Mouse (Mus musculus): ENCODE measurements around the gene Gm11037. TPM values are rescaled to one million over a fixed set of nuclear protein-coding genes. Genes with fewer than 3 reads are reported as not detected.

Gm11037 gene
- polyA plus RNA-seq, 1 experiment: not detected

GRCm38 (mm10) chr2:131138296-131138695 is 5.0 kb downstream of the Gm11037 start:
- H3K79me2 ChIP-seq (ENCODE audit: control insufficient read depth, insufficient read depth): no peaks in the 10 kb centered on the region
- no peak for TF ChIP-seq MYOG (IDR thresholded peaks at IDR 0.05; ENCODE audit: control insufficient read depth in 1 of 3, insufficient read depth in 1 of 3, insufficient read length in 2 of 3, low read depth in 2 of 3)
- TF ChIP-seq E2F4 (IDR thresholded peaks at IDR 0.05; ENCODE audit: insufficient read depth): no peak
- TF ChIP-seq MAX (IDR thresholded peaks at IDR 0.05; ENCODE audit: low read depth): no peak
- no peak for TF ChIP-seq POLR2A (IDR thresholded peaks at IDR 0.05; ENCODE audit: insufficient read length, low read depth)
- no peak for TF ChIP-seq REST (IDR thresholded peaks at IDR 0.05; ENCODE audit: insufficient read depth, insufficient read length)
- no peak for TF ChIP-seq TCF3 (IDR thresholded peaks at IDR 0.05; ENCODE audit: insufficient read length, low read depth)
- no peak for TF ChIP-seq SRF (IDR thresholded peaks at IDR 0.05; ENCODE audit: control insufficient read depth, insufficient read length, low read depth)
- TF ChIP-seq POLR2AphosphoS2 (IDR thresholded peaks at IDR 0.05; ENCODE audit: insufficient read length, low read depth): no peak
- no peaks in the 10 kb centered on the region for H3K36me3 ChIP-seq (ENCODE audit: control insufficient read depth, insufficient read depth)
- H3K4me3 ChIP-seq: no peak overlapping the region
- H3K4me2 ChIP-seq (ENCODE audit: low read depth): no peak overlapping the region
- no peak overlapping the region for H3ac ChIP-seq (ENCODE audit: control insufficient read depth, insufficient read length)
- no peaks in the 10 kb centered on the region for H3K27me3 ChIP-seq (ENCODE audit: control insufficient read depth, insufficient read depth, insufficient read length)

- TF ChIP-seq POLR2A (IDR thresholded peaks at IDR 0.05; ENCODE audit: insufficient read length, low read depth): no peak
- no peak for TF ChIP-seq MAX (IDR thresholded peaks at IDR 0.05; ENCODE audit: low read depth)
- no peak for TF ChIP-seq USF1 (IDR thresholded peaks at IDR 0.05; ENCODE audit: low read depth)
- TF ChIP-seq TCF3 (IDR thresholded peaks at IDR 0.05; ENCODE audit: insufficient read length, low read depth): no peak
- no peak for TF ChIP-seq E2F4 (IDR thresholded peaks at IDR 0.05; ENCODE audit: insufficient read depth)
- no peak for TF ChIP-seq MYOG (IDR thresholded peaks at IDR 0.05; ENCODE audit: control insufficient read depth in 1 of 3, insufficient read depth in 1 of 3, insufficient read length in 2 of 3, low read depth in 2 of 3)
- Histone ChIP-seq H3K36me3 (ENCODE audit: control insufficient read depth, insufficient read depth) (no peaks in the 10 kb centered on the region), H3K27me3 (ENCODE audit: control insufficient read depth, insufficient read depth, insufficient read length) (no peaks in the 10 kb centered on the region), H3K4me3 (no peak overlapping the region), H3ac (ENCODE audit: control insufficient read depth, insufficient read length) (no peak overlapping the region), H3K4me2 (ENCODE audit: low read depth) (no peak overlapping the region), H3K79me2 (ENCODE audit: control insufficient read depth, insufficient read depth) (no peaks in the 10 kb centered on the region)
These were observed 5.5 kb downstream of the Gm11037 start for GRCm38 (mm10) chr2:131138760-131139159.

- Histone ChIP-seq H3ac (ENCODE audit: control insufficient read depth, insufficient read length) (no peak overlapping the region), H3K79me2 (ENCODE audit: control insufficient read depth, insufficient read depth) (no peaks in the 10 kb centered on the region), H3K4me2 (ENCODE audit: low read depth) (no peak overlapping the region), H3K27me3 (ENCODE audit: control insufficient read depth, insufficient read depth, insufficient read length) (no peaks in the 10 kb centered on the region), H3K4me3 (no peak overlapping the region), H3K36me3 (ENCODE audit: control insufficient read depth, insufficient read depth) (no peaks in the 10 kb centered on the region)
- TF ChIP-seq REST (IDR thresholded peaks at IDR 0.05; ENCODE audit: insufficient read depth, insufficient read length) (no peak), TCF12 (IDR thresholded peaks at IDR 0.05; ENCODE audit: insufficient read depth, poor library complexity, severe bottlenecking) (no peak), POLR2A (IDR thresholded peaks at IDR 0.05; ENCODE audit: insufficient read length, low read depth) (no peak), E2F4 (IDR thresholded peaks at IDR 0.05; ENCODE audit: insufficient read depth) (no peak), MYOG (IDR thresholded peaks at IDR 0.05; ENCODE audit: control insufficient read depth in 1 of 3, insufficient read depth in 1 of 3, insufficient read length in 2 of 3, low read depth in 2 of 3) (no peak), POLR2AphosphoS2 (IDR thresholded peaks at IDR 0.05; ENCODE audit: insufficient read length, low read depth) (no peak), MYOD1 (IDR thresholded peaks at IDR 0.05; ENCODE audit: control insufficient read depth in 1 of 3, insufficient read length in 2 of 3, low read depth in 2 of 3) (no peak), SRF (IDR thresholded peaks at IDR 0.05; ENCODE audit: control insufficient read depth, insufficient read length, low read depth) (no peak), USF1 (IDR thresholded peaks at IDR 0.05; ENCODE audit: low read depth) (no peak), CEBPB (IDR thresholded peaks at IDR 0.05; ENCODE audit: insufficient read depth, poor library complexity, severe bottlenecking) (no peak), TCF3 (IDR thresholded peaks at IDR 0.05; ENCODE audit: insufficient read length, low read depth) (no peak), MAX (IDR thresholded peaks at IDR 0.05; ENCODE audit: low read depth) (no peak)
These were observed 6.0 kb downstream of the Gm11037 start for GRCm38 (mm10) chr2:131139287-131139686.

- no peak overlapping the region for H3ac ChIP-seq (ENCODE audit: control insufficient read depth, insufficient read length)
- H3K27me3 ChIP-seq (ENCODE audit: control insufficient read depth, insufficient read depth, insufficient read length): no peaks in the 10 kb centered on the region
- H3K79me2 ChIP-seq (ENCODE audit: control insufficient read depth, insufficient read depth): no peaks in the 10 kb centered on the region
- H3K4me3 ChIP-seq: no peak overlapping the region
- no peak overlapping the region for H3K4me2 ChIP-seq (ENCODE audit: low read depth)
- TF ChIP-seq MAX (IDR thresholded peaks at IDR 0.05; ENCODE audit: low read depth): no peak
- TF ChIP-seq MYOD1 (IDR thresholded peaks at IDR 0.05; ENCODE audit: control insufficient read depth in 1 of 3, insufficient read length in 2 of 3, low read depth in 2 of 3): no peak
- no peak for TF ChIP-seq SRF (IDR thresholded peaks at IDR 0.05; ENCODE audit: control insufficient read depth, insufficient read length, low read depth)
- TF ChIP-seq POLR2A (IDR thresholded peaks at IDR 0.05; ENCODE audit: insufficient read length, low read depth): no peak
- TF ChIP-seq POLR2AphosphoS2 (IDR thresholded peaks at IDR 0.05; ENCODE audit: insufficient read length, low read depth): no peak
- TF ChIP-seq E2F4 (IDR thresholded peaks at IDR 0.05; ENCODE audit: insufficient read depth): no peak
- TF ChIP-seq REST (IDR thresholded peaks at IDR 0.05; ENCODE audit: insufficient read depth, insufficient read length): no peak
- no peak for TF ChIP-seq MYOG (IDR thresholded peaks at IDR 0.05; ENCODE audit: control insufficient read depth in 1 of 3, insufficient read depth in 1 of 3, insufficient read length in 2 of 3, low read depth in 2 of 3)
- no peak for TF ChIP-seq TCF3 (IDR thresholded peaks at IDR 0.05; ENCODE audit: insufficient read length, low read depth)
- no peak for TF ChIP-seq TCF12 (IDR thresholded peaks at IDR 0.05; ENCODE audit: insufficient read depth, poor library complexity, severe bottlenecking)
- no peak for TF ChIP-seq CEBPB (IDR thresholded peaks at IDR 0.05; ENCODE audit: insufficient read depth, poor library complexity, severe bottlenecking)
- no peak for TF ChIP-seq USF1 (IDR thresholded peaks at IDR 0.05; ENCODE audit: low read depth)
- H3K36me3 ChIP-seq (ENCODE audit: control insufficient read depth, insufficient read depth): peaks cover 3% of the 10 kb centered on the region
These were observed 6.7 kb downstream of the Gm11037 start for GRCm38 (mm10) chr2:131139886-131140532.

GRCm38 (mm10) chr2:131140533-131140905 is 7.2 kb downstream of the Gm11037 start:
- Histone ChIP-seq H3K27me3 (ENCODE audit: control insufficient read depth, insufficient read depth, insufficient read length) (no peaks in the 10 kb centered on the region), H3ac (ENCODE audit: control insufficient read depth, insufficient read length) (no peak overlapping the region), H3K4me2 (ENCODE audit: low read depth) (no peak overlapping the region), H3K4me3 (no peak overlapping the region), H3K79me2 (ENCODE audit: control insufficient read depth, insufficient read depth) (no peaks in the 10 kb centered on the region), H3K36me3 (ENCODE audit: control insufficient read depth, insufficient read depth) (peaks cover 4% of the 10 kb centered on the region)
- TF ChIP-seq REST (IDR thresholded peaks at IDR 0.05; ENCODE audit: insufficient read depth, insufficient read length) (no peak), CEBPB (IDR thresholded peaks at IDR 0.05; ENCODE audit: insufficient read depth, poor library complexity, severe bottlenecking) (no peak), POLR2AphosphoS2 (IDR thresholded peaks at IDR 0.05; ENCODE audit: insufficient read length, low read depth) (no peak), USF1 (IDR thresholded peaks at IDR 0.05; ENCODE audit: low read depth) (no peak), MYOD1 (IDR thresholded peaks at IDR 0.05; ENCODE audit: control insufficient read depth in 1 of 3, insufficient read length in 2 of 3, low read depth in 2 of 3) (no peak), TCF3 (IDR thresholded peaks at IDR 0.05; ENCODE audit: insufficient read length, low read depth) (no peak), SRF (IDR thresholded peaks at IDR 0.05; ENCODE audit: control insufficient read depth, insufficient read length, low read depth) (no peak), TCF12 (IDR thresholded peaks at IDR 0.05; ENCODE audit: insufficient read depth, poor library complexity, severe bottlenecking) (no peak), E2F4 (IDR thresholded peaks at IDR 0.05; ENCODE audit: insufficient read depth) (no peak), MYOG (IDR thresholded peaks at IDR 0.05; ENCODE audit: control insufficient read depth in 1 of 3, insufficient read depth in 1 of 3, insufficient read length in 2 of 3, low read depth in 2 of 3) (no peak), MAX (IDR thresholded peaks at IDR 0.05; ENCODE audit: low read depth) (no peak), POLR2A (IDR thresholded peaks at IDR 0.05; ENCODE audit: insufficient read length, low read depth) (no peak)
